Mouse (Mus musculus): Measurements from ENCODE around the gene Fthl17c.
"Not testable (repeated sequence)": the region's sequence is repeated elsewhere in the genome, so short reads cannot be mapped to it uniquely, and the experiment has no call there.

Gene Fthl17c

GRCm38 (mm10) chrX:8976459-8976858 is at the start of gene Fthl17c:
Fthl17c (minus strand) TSS chrX:8976559.
- DNase-seq: not testable (repeated sequence)

- DNase-seq: no peak
These were observed 43.1 kb upstream of the Fthl17c start for GRCm38 (mm10) chrX:9019481-9019880.

GRCm38 (mm10) chrX:9016079-9016478 is 39.7 kb upstream of the Fthl17c start:
- DNase-seq: no peak

GRCm38 (mm10) chrX:8986655-8987054 is 10.3 kb upstream of the Fthl17c start, which contains the start of gene Fthl17d:
Fthl17d (minus strand) TSS chrX:8986755.
- not testable (repeated sequence) for DNase-seq

GRCm38 (mm10) chrX:8964618-8965017 is 11.7 kb downstream of the Fthl17c start:
- not testable (repeated sequence) for DNase-seq

GRCm38 (mm10) chrX:8962875-8963274 is 13.5 kb downstream of the Fthl17c start, which contains the start of gene Fthl17b:
Fthl17b (minus strand) TSS chrX:8962975.
- not testable (repeated sequence) for DNase-seq

- DNase-seq: peak; percentile 64
These were observed 28.1 kb downstream of the Fthl17c start for GRCm38 (mm10) chrX:8948130-8948805.

GRCm38 (mm10) chrX:8944041-8944440 is 32.3 kb downstream of the Fthl17c start:
- no peak for DNase-seq

GRCm38 (mm10) chrX:8927308-8927707 is 49.1 kb downstream of the Fthl17c start:
- DNase-seq: no peak

Data from thymus, postnatal 25 days (tissue).